Mouse (Mus musculus): ENCODE measurements around the gene Pros1. TPM values are rescaled to one million over a fixed set of nuclear protein-coding genes. Genes with fewer than 3 reads are reported as not detected.

The Pros1 gene
- polyA plus RNA-seq (2015; fragmentation: Nextera tagmentation; extraction: Ambion mirVana): 15.0 and 16.0 TPM in 2 replicates

- Histone ChIP-seq H3K27me3 (replicated peaks) (no peaks in the 10 kb centered on the region), H3K4me2 (peak within 1 kb of the TSS; percentile 90), H3K36me3 (no peaks in the 10 kb centered on the region), H3K9me3 (no peaks in the 10 kb centered on the region), H3K4me3 (peak within 1 kb of the TSS; percentile 73), H3K9ac (peak within 1 kb of the TSS; percentile 92), H3K27ac (replicated peaks) (peak within 1 kb of the TSS; percentile 69), H3K4me1 (peaks cover 11% of the 10 kb centered on the region; the same call in 1 of the 2 replicates)
- WGBS: 3% methylated on average over 37 of the region's 42 CpGs
- peak; percentile 86 for ATAC-seq (ENCODE audit: extremely low read depth, insufficient number of reproducible peaks, low FRiP score, low TSS enrichment)
Observed at GRCm38 (mm10) chr16:62854191-62855068, at the start of gene Pros1. TSS of gene Pros1 (plus strand) at chr16:62854307.

- no peak overlapping the region for H3K27ac ChIP-seq (replicated peaks)
- peaks cover 30% of the 10 kb centered on the region for H3K36me3 ChIP-seq
- no peak overlapping the region for H3K9ac ChIP-seq
- WGBS: 88% methylated on average over 3 of the region's 3 CpGs
- no peaks in the 10 kb centered on the region for H3K9me3 ChIP-seq
- peaks cover 6% of the 10 kb centered on the region for H3K4me1 ChIP-seq
- H3K4me3 ChIP-seq: no peak overlapping the region
- H3K4me2 ChIP-seq: no peak overlapping the region
- no peak for ATAC-seq (ENCODE audit: extremely low read depth, insufficient number of reproducible peaks, low FRiP score, low TSS enrichment)
- no peaks in the 10 kb centered on the region for H3K27me3 ChIP-seq (replicated peaks)
Observed at GRCm38 (mm10) chr16:62804621-62805020, 49.5 kb upstream of the Pros1 start.

- no peak overlapping the region for H3K4me2 ChIP-seq
- no peak overlapping the region for H3K4me3 ChIP-seq
- H3K36me3 ChIP-seq: peaks cover 20% of the 10 kb centered on the region
- H3K4me1 ChIP-seq: no peaks in the 10 kb centered on the region
- H3K9ac ChIP-seq: no peak overlapping the region
- ATAC-seq (ENCODE audit: extremely low read depth, insufficient number of reproducible peaks, low FRiP score, low TSS enrichment): no peak
- no peaks in the 10 kb centered on the region for H3K9me3 ChIP-seq
- H3K27ac ChIP-seq (replicated peaks): no peak overlapping the region
- WGBS: 63% methylated on average over 8 of the region's 8 CpGs
- H3K27me3 ChIP-seq (replicated peaks): no peaks in the 10 kb centered on the region
Observed at GRCm38 (mm10) chr16:62807249-62807979, 46.7 kb upstream of the Pros1 start.

- Histone ChIP-seq H3K9ac (no peak overlapping the region), H3K27me3 (replicated peaks) (no peaks in the 10 kb centered on the region), H3K36me3 (no peaks in the 10 kb centered on the region), H3K4me3 (no peak overlapping the region), H3K9me3 (no peaks in the 10 kb centered on the region), H3K4me2 (no peak overlapping the region), H3K27ac (replicated peaks) (no peak overlapping the region), H3K4me1 (no peaks in the 10 kb centered on the region)
- ATAC-seq (ENCODE audit: extremely low read depth, insufficient number of reproducible peaks, low FRiP score, low TSS enrichment): no peak
- WGBS: 65% methylated on average over 4 of the region's 4 CpGs
Observed at GRCm38 (mm10) chr16:62810855-62811254, 43.3 kb upstream of the Pros1 start.

GRCm38 (mm10) chr16:62813790-62814189, 40.3 kb upstream of the Pros1 start:
- Histone ChIP-seq H3K27me3 (replicated peaks) (no peaks in the 10 kb centered on the region), H3K36me3 (no peaks in the 10 kb centered on the region), H3K4me1 (no peaks in the 10 kb centered on the region), H3K9ac (no peak overlapping the region), H3K27ac (replicated peaks) (no peak overlapping the region), H3K4me3 (no peak overlapping the region), H3K9me3 (no peaks in the 10 kb centered on the region), H3K4me2 (no peak overlapping the region)
- no peak for ATAC-seq (ENCODE audit: extremely low read depth, insufficient number of reproducible peaks, low FRiP score, low TSS enrichment)
- 82% methylated on average over 5 of the region's 5 CpGs for WGBS

GRCm38 (mm10) chr16:62814491-62814890, 39.6 kb upstream of the Pros1 start, which contains the start of gene Stx19:
TSS of gene Stx19 (plus strand) at chr16:62814676.
- Histone ChIP-seq H3K4me1 (no peaks in the 10 kb centered on the region), H3K36me3 (no peaks in the 10 kb centered on the region), H3K9me3 (no peaks in the 10 kb centered on the region), H3K27ac (replicated peaks) (no peak within 1 kb of the TSS), H3K4me2 (no peak within 1 kb of the TSS), H3K9ac (no peak within 1 kb of the TSS), H3K27me3 (replicated peaks) (no peaks in the 10 kb centered on the region), H3K4me3 (no peak within 1 kb of the TSS)
- WGBS: 70% methylated on average over 5 of the region's 5 CpGs
- no peak for ATAC-seq (ENCODE audit: extremely low read depth, insufficient number of reproducible peaks, low FRiP score, low TSS enrichment)

GRCm38 (mm10) chr16:62822472-62822871, 31.6 kb upstream of the Pros1 start:
- H3K9me3 ChIP-seq: no peaks in the 10 kb centered on the region
- H3K27me3 ChIP-seq (replicated peaks): no peaks in the 10 kb centered on the region
- peaks cover 4% of the 10 kb centered on the region; the same call in 1 of the 2 replicates for H3K36me3 ChIP-seq
- H3K4me2 ChIP-seq: no peak overlapping the region
- no peaks in the 10 kb centered on the region for H3K4me1 ChIP-seq
- WGBS: 87% methylated on average over 6 of the region's 6 CpGs
- no peak overlapping the region for H3K27ac ChIP-seq (replicated peaks)
- no peak overlapping the region for H3K9ac ChIP-seq
- no peak overlapping the region for H3K4me3 ChIP-seq
- no peak for ATAC-seq (ENCODE audit: extremely low read depth, insufficient number of reproducible peaks, low FRiP score, low TSS enrichment)

- no peaks in the 10 kb centered on the region for H3K27me3 ChIP-seq (replicated peaks)
- H3K9me3 ChIP-seq: no peaks in the 10 kb centered on the region
- WGBS: 70% methylated on average over 12 of the region's 12 CpGs
- H3K4me3 ChIP-seq: no peak overlapping the region
- H3K4me1 ChIP-seq: no peaks in the 10 kb centered on the region
- H3K27ac ChIP-seq (replicated peaks): no peak overlapping the region
- ATAC-seq (ENCODE audit: extremely low read depth, insufficient number of reproducible peaks, low FRiP score, low TSS enrichment): no peak
- H3K9ac ChIP-seq: no peak overlapping the region
- peaks cover 4% of the 10 kb centered on the region; the same call in 1 of the 2 replicates for H3K36me3 ChIP-seq
- H3K4me2 ChIP-seq: no peak overlapping the region
Observed at GRCm38 (mm10) chr16:62826156-62827001, 27.7 kb upstream of the Pros1 start.

- H3K27me3 ChIP-seq (replicated peaks): no peaks in the 10 kb centered on the region
- H3K27ac ChIP-seq (replicated peaks): no peak overlapping the region
- H3K4me3 ChIP-seq: no peak overlapping the region
- H3K4me2 ChIP-seq: no peak overlapping the region
- peaks cover 9% of the 10 kb centered on the region; the same call in 1 of the 2 replicates for H3K4me1 ChIP-seq
- H3K36me3 ChIP-seq: no peaks in the 10 kb centered on the region
- H3K9ac ChIP-seq: no peak overlapping the region
- no peak for ATAC-seq (ENCODE audit: extremely low read depth, insufficient number of reproducible peaks, low FRiP score, low TSS enrichment)
- H3K9me3 ChIP-seq: no peaks in the 10 kb centered on the region
- WGBS: 70% methylated on average over 2 of the region's 2 CpGs
Observed at GRCm38 (mm10) chr16:62832027-62832426, 22.1 kb upstream of the Pros1 start.

GRCm38 (mm10) chr16:62832481-62832880, 21.6 kb upstream of the Pros1 start:
- H3K9me3 ChIP-seq: no peaks in the 10 kb centered on the region
- H3K4me2 ChIP-seq: no peak overlapping the region
- H3K27me3 ChIP-seq (replicated peaks): no peaks in the 10 kb centered on the region
- H3K4me1 ChIP-seq: peaks cover 9% of the 10 kb centered on the region; the same call in 1 of the 2 replicates
- no peak overlapping the region for H3K9ac ChIP-seq
- no peak for ATAC-seq (ENCODE audit: extremely low read depth, insufficient number of reproducible peaks, low FRiP score, low TSS enrichment)
- no peak overlapping the region for H3K4me3 ChIP-seq
- 16% methylated on average over 4 of the region's 4 CpGs for WGBS
- H3K27ac ChIP-seq (replicated peaks): no peak overlapping the region
- H3K36me3 ChIP-seq: no peaks in the 10 kb centered on the region

Measured in heart, embryonic 13.5 days (tissue).